Mouse (Mus musculus) G1E (cell line): Measurements from ENCODE around the gene Abhd17a. TPM values are rescaled to one million over a fixed set of nuclear protein-coding genes. Genes with fewer than 3 reads are reported as not detected.

Experiments
- ATAC-seq: 2 replicates; pipeline ENCODE4 v1.8.0; 2016; ENCODE audit warnings: mild to moderate bottlenecking; ENCODE audit not compliant: insufficient number of reproducible peaks, poor library complexity, low FRiP score, severe bottlenecking; ENCODE audit errors: extremely low read depth
- DNase-seq: peaks from one replicate; pipeline ENCODE4 v3.0.0; 2012; ENCODE audit warnings: low spot score
- H3K27me3 ChIP-seq: 2 replicates; pipeline ENCODE4 v1.6.1; 2012; ENCODE audit warnings: mild to moderate bottlenecking, low read length, inconsistent platforms; ENCODE audit not compliant: insufficient read depth
- H3K36me3 ChIP-seq: replicated peaks from 2 replicates; pipeline ENCODE3; 2012; ENCODE audit warnings: mild to moderate bottlenecking, inconsistent platforms
- H3K4me1 ChIP-seq: 2 replicates; pipeline ENCODE4 v1.6.1; 2012; ENCODE audit warnings: low read depth, low read length, inconsistent platforms, mixed read lengths; ENCODE audit not compliant: insufficient read depth
- H3K4me3 ChIP-seq: 2 replicates; pipeline ENCODE4 v1.5.1; 2012; ENCODE audit warnings: low read depth, mild to moderate bottlenecking, inconsistent platforms, low read length, moderate library complexity, mixed read lengths
- H3K9me3 ChIP-seq: replicated peaks from 2 replicates; pipeline ENCODE4 v1.6.1; 2012; ENCODE audit warnings: inconsistent platforms
- CTCF ChIP-seq: IDR thresholded peaks from 2 replicates; pipeline ENCODE4 v1.5.1; 2012; ENCODE audit warnings: low read depth, low read length, inconsistent platforms, mixed read lengths
- GATA1 ChIP-seq: IDR thresholded peaks from 2 replicates; pipeline ENCODE4 v1.6.1; 2012; ENCODE audit warnings: borderline replicate concordance, low read length, inconsistent platforms, mixed read lengths
- GATA2 ChIP-seq: IDR thresholded peaks from 2 replicates; pipeline ENCODE4 v1.6.1; 2012; ENCODE audit warnings: low read depth, low read length, inconsistent platforms, borderline replicate concordance
- POLR2AphosphoS5 ChIP-seq: IDR thresholded peaks from 2 replicates; pipeline ENCODE4 v1.6.1; 2012; ENCODE audit warnings: low read depth, low read length, inconsistent platforms; ENCODE audit not compliant: insufficient replicate concordance
- TAL1 ChIP-seq: conservative IDR thresholded peaks from 2 replicates; pipeline ENCODE4 v1.6.1; 2012; ENCODE audit warnings: low read depth, low read length, inconsistent platforms, mixed read lengths
- polyA plus RNA-seq: library from polyadenylated mRNA; stranded (reverse); fragments of >175 nt; gene quantifications from 2 replicates; pipeline ENCODE4 v1.2.3, GENCODE M21; 2012
- total RNA-seq, 2 experiments: library from RNA; stranded (forward) in 1 of 2; stranded (reverse) in 1 of 2; fragments of 200-1000 nt in 1 of 2; fragments of >200 nt in 1 of 2; fragmentation: Nextera tagmentation in 1 of 2; gene quantifications; 2 replicates each; pipeline ENCODE4 v1.2.3; 2014 to 2017

Abhd17a gene
- total and polyA plus RNA-seq, 3 experiments, result 12.4 to 574 (median 37.8) TPM

- Histone ChIP-seq H3K9me3 (no peaks in the 10 kb centered on the region), H3K4me1 (peaks cover 53% of the 10 kb centered on the region), H3K36me3 (peaks cover 44% of the 10 kb centered on the region), H3K27me3 (peaks cover 28% of the 10 kb centered on the region), H3K4me3 (no peak overlapping the region)
- no peak for TF ChIP-seq TAL1
- no peak for TF ChIP-seq CTCF
- no peak for TF ChIP-seq POLR2AphosphoS5
- no peak for TF ChIP-seq GATA2
- TF ChIP-seq GATA1, result no peak
- ATAC-seq (no peak), DNase-seq (no peak)
Measured at GRCm38 (mm10) chr10:80539493-80539892, 50.6 kb downstream of the Abhd17a start.

GRCm38 (mm10) chr10:80538710-80539394 lies 51.3 kb downstream of the Abhd17a start, which contains the start of gene Atp8b3:
Gene Atp8b3 (minus strand): TSS chr10:80539124.
- peak; percentile 75 for DNase-seq
- Histone ChIP-seq H3K4me1 (peaks cover 59% of the 10 kb centered on the region), H3K9me3 (no peaks in the 10 kb centered on the region), H3K36me3 (peaks cover 38% of the 10 kb centered on the region), H3K4me3 (peak within 1 kb of the TSS; percentile 55; the same call in 1 of the 2 replicates), H3K27me3 (peaks cover 33% of the 10 kb centered on the region)
- TF ChIP-seq CTCF (no peak), GATA1 (no peak), GATA2 (no peak), TAL1 (no peak), POLR2AphosphoS5 (no peak)
- ATAC-seq, result peak; percentile 86

GRCm38 (mm10) chr10:80538180-80538579 lies 52.0 kb downstream of the Abhd17a start:
- no peak overlapping the region for H3K4me3 ChIP-seq

GRCm38 (mm10) chr10:80535711-80536110 lies 54.4 kb downstream of the Abhd17a start:
- peaks cover 7% of the 10 kb centered on the region for H3K36me3 ChIP-seq
- peaks cover 61% of the 10 kb centered on the region for H3K27me3 ChIP-seq
- DNase-seq, result no peak
- no peak for ATAC-seq
- peak overlapping the region; percentile 69 for H3K4me3 ChIP-seq
- H3K9me3 ChIP-seq, result no peaks in the 10 kb centered on the region
- H3K4me1 ChIP-seq, result peaks cover 62% of the 10 kb centered on the region
- TF ChIP-seq GATA2 (no peak), POLR2AphosphoS5 (no peak), TAL1 (no peak)

More at GRCm38 (mm10) chr10:80538180-80538579, 52.0 kb downstream of the Abhd17a start:
- DNase-seq (no peak), ATAC-seq (no peak)
- no peak for TF ChIP-seq GATA2
- no peak for TF ChIP-seq CTCF
- TF ChIP-seq TAL1, result no peak
- TF ChIP-seq POLR2AphosphoS5, result no peak
- no peak for TF ChIP-seq GATA1
- Histone ChIP-seq H3K9me3 (no peaks in the 10 kb centered on the region), H3K27me3 (peaks cover 39% of the 10 kb centered on the region), H3K4me1 (peaks cover 63% of the 10 kb centered on the region), H3K36me3 (peaks cover 31% of the 10 kb centered on the region)

- peaks cover under 1% of the 10 kb centered on the region for H3K36me3 ChIP-seq
- peaks cover 62% of the 10 kb centered on the region for H3K27me3 ChIP-seq
- no peak for TF ChIP-seq TAL1
- TF ChIP-seq POLR2AphosphoS5, result no peak
- no peak for TF ChIP-seq GATA1
- TF ChIP-seq CTCF, result no peak
- TF ChIP-seq GATA2, result no peak
- no peaks in the 10 kb centered on the region for H3K9me3 ChIP-seq
- peaks cover 59% of the 10 kb centered on the region for H3K4me1 ChIP-seq
- no peak for ATAC-seq
- DNase-seq, result peak; percentile 71
- H3K4me3 ChIP-seq, result peak overlapping the region; percentile 69
Measured at GRCm38 (mm10) chr10:80535071-80535470, 55.1 kb downstream of the Abhd17a start.

- ATAC-seq, result no peak
- TF ChIP-seq GATA2, result no peak
- no peak for TF ChIP-seq CTCF
- no peak for TF ChIP-seq POLR2AphosphoS5
- TF ChIP-seq TAL1, result no peak
- TF ChIP-seq GATA1, result no peak
- Histone ChIP-seq H3K36me3 (no peaks in the 10 kb centered on the region), H3K27me3 (peaks cover 72% of the 10 kb centered on the region), H3K4me1 (peaks cover 46% of the 10 kb centered on the region), H3K4me3 (no peak overlapping the region), H3K9me3 (no peaks in the 10 kb centered on the region)
- DNase-seq, result no peak
Measured at GRCm38 (mm10) chr10:80533704-80534103, 56.4 kb downstream of the Abhd17a start.

Other genes with a start within 250 kb of the Abhd17a start
Only the 20 nearest of the 25 such genes appear.
- 7.7 and 11.4 TPM in 2 replicates for gene Mex3d, start 202.7 kb downstream of the Abhd17a start, total RNA-seq (2014; fragmentation: Nextera tagmentation)
- 8.7 and 10.9 TPM in 2 replicates for gene Mex3d, start 202.7 kb downstream of the Abhd17a start, total RNA-seq (2017)
- 35.3 and 41.9 TPM in 2 replicates for gene Mex3d, start 202.7 kb downstream of the Abhd17a start, polyA plus RNA-seq
- 37.3 and 41.7 TPM in 2 replicates for gene Mbd3, start 190.8 kb downstream of the Abhd17a start, total RNA-seq (2014; fragmentation: Nextera tagmentation)
- gene Mbd3, start 190.8 kb downstream of the Abhd17a start, total RNA-seq (2017), result 36.0 and 42.0 TPM in 2 replicates
- gene Mbd3, start 190.8 kb downstream of the Abhd17a start, polyA plus RNA-seq, result 244 and 272 TPM in 2 replicates
- 57.3 and 71.6 TPM in 2 replicates for gene Uqcr11, start 183.5 kb downstream of the Abhd17a start, total RNA-seq (2014; fragmentation: Nextera tagmentation)
- 376 and 446 TPM in 2 replicates for gene Uqcr11, start 183.5 kb downstream of the Abhd17a start, total RNA-seq (2017)
- gene Uqcr11, start 183.5 kb downstream of the Abhd17a start, polyA plus RNA-seq, result 1,650 and 1,908 TPM in 2 replicates
- 152 and 175 TPM in 2 replicates for gene Tcf3, start 156.7 kb downstream of the Abhd17a start, total RNA-seq (2014; fragmentation: Nextera tagmentation)
- 70.0 and 84.0 TPM in 2 replicates for gene Tcf3, start 156.7 kb downstream of the Abhd17a start, total RNA-seq (2017)
- gene Tcf3, start 156.7 kb downstream of the Abhd17a start, polyA plus RNA-seq, result 1,090 and 1,330 TPM in 2 replicates
- not detected in 2 replicates for gene Onecut3, start 95.5 kb downstream of the Abhd17a start, total RNA-seq (2014; fragmentation: Nextera tagmentation)
- 0.06 and 0.11 TPM in 2 replicates for gene Onecut3, start 95.5 kb downstream of the Abhd17a start, total RNA-seq (2017)
- gene Onecut3, start 95.5 kb downstream of the Abhd17a start, polyA plus RNA-seq, result not detected in 2 replicates
- gene Atp8b3, start 51.2 kb downstream of the Abhd17a start, total RNA-seq (2014; fragmentation: Nextera tagmentation), result not detected in 2 replicates
- gene Atp8b3, start 51.2 kb downstream of the Abhd17a start, total RNA-seq (2017), result 0.05 and 0.06 TPM in 2 replicates
- gene Atp8b3, start 51.2 kb downstream of the Abhd17a start, polyA plus RNA-seq, result 0.02 TPM in 1 of 2 replicates, not detected in the other
- 62.1 and 68.3 TPM in 2 replicates for gene Rexo1, start 28.8 kb downstream of the Abhd17a start, total RNA-seq (2014; fragmentation: Nextera tagmentation)
- gene Rexo1, start 28.8 kb downstream of the Abhd17a start, total RNA-seq (2017), result 10.9 and 14.3 TPM in 2 replicates
- 148 and 173 TPM in 2 replicates for gene Rexo1, start 28.8 kb downstream of the Abhd17a start, polyA plus RNA-seq
- 10.8 and 14.0 TPM in 2 replicates for gene Klf16, start 13.0 kb downstream of the Abhd17a start, total RNA-seq (2014; fragmentation: Nextera tagmentation)
- 6.1 and 8.1 TPM in 2 replicates for gene Klf16, start 13.0 kb downstream of the Abhd17a start, total RNA-seq (2017)
- gene Klf16, start 13.0 kb downstream of the Abhd17a start, polyA plus RNA-seq, result 105 and 141 TPM in 2 replicates
- 37.5 and 39.4 TPM in 2 replicates for gene Scamp4, start 12.5 kb upstream of the Abhd17a start, total RNA-seq (2014; fragmentation: Nextera tagmentation)
- gene Scamp4, start 12.5 kb upstream of the Abhd17a start, total RNA-seq (2017), result 12.7 and 12.9 TPM in 2 replicates
- gene Scamp4, start 12.5 kb upstream of the Abhd17a start, polyA plus RNA-seq, result 72.8 and 87.0 TPM in 2 replicates
- gene Adat3, start 12.5 kb upstream of the Abhd17a start, total RNA-seq (2014; fragmentation: Nextera tagmentation), result not detected in 2 replicates
- gene Adat3, start 12.5 kb upstream of the Abhd17a start, total RNA-seq (2017), result 1.2 and 1.6 TPM in 2 replicates
- 19.4 and 23.5 TPM in 2 replicates for gene Adat3, start 12.5 kb upstream of the Abhd17a start, polyA plus RNA-seq
- 1.1 and 2.2 TPM in 2 replicates for gene Gm49322, start 15.7 kb upstream of the Abhd17a start, total RNA-seq (2014; fragmentation: Nextera tagmentation)
- 0.82 and 1.2 TPM in 2 replicates for gene Gm49322, start 15.7 kb upstream of the Abhd17a start, total RNA-seq (2017)
- gene Gm49322, start 15.7 kb upstream of the Abhd17a start, polyA plus RNA-seq, result 2.4 and 2.8 TPM in 2 replicates
- gene Csnk1g2, start 32.5 kb upstream of the Abhd17a start, total RNA-seq (2014; fragmentation: Nextera tagmentation), result 91.3 and 110 TPM in 2 replicates
- 189 and 193 TPM in 2 replicates for gene Csnk1g2, start 32.5 kb upstream of the Abhd17a start, total RNA-seq (2017)
- gene Csnk1g2, start 32.5 kb upstream of the Abhd17a start, polyA plus RNA-seq, result 470 and 513 TPM in 2 replicates
- gene Btbd2, start 66.7 kb upstream of the Abhd17a start, total RNA-seq (2014; fragmentation: Nextera tagmentation), result 11.1 and 19.7 TPM in 2 replicates
- gene Btbd2, start 66.7 kb upstream of the Abhd17a start, total RNA-seq (2017), result 17.9 and 19.2 TPM in 2 replicates
- 96.3 and 102 TPM in 2 replicates for gene Btbd2, start 66.7 kb upstream of the Abhd17a start, polyA plus RNA-seq
- gene Mknk2, start 87.8 kb upstream of the Abhd17a start, total RNA-seq (2014; fragmentation: Nextera tagmentation), result 127 and 140 TPM in 2 replicates
- gene Mknk2, start 87.8 kb upstream of the Abhd17a start, total RNA-seq (2017), result 70.4 and 72.2 TPM in 2 replicates
- gene Mknk2, start 87.8 kb upstream of the Abhd17a start, polyA plus RNA-seq, result 455 and 521 TPM in 2 replicates
- 44.4 and 52.8 TPM in 2 replicates for gene Mob3a, start 111.6 kb upstream of the Abhd17a start, total RNA-seq (2014; fragmentation: Nextera tagmentation)
- gene Mob3a, start 111.6 kb upstream of the Abhd17a start, total RNA-seq (2017), result 53.8 and 61.8 TPM in 2 replicates
- gene Mob3a, start 111.6 kb upstream of the Abhd17a start, polyA plus RNA-seq, result 45.8 and 54.2 TPM in 2 replicates
- 2.3 and 7.4 TPM in 2 replicates for gene Izumo4, start 111.8 kb upstream of the Abhd17a start, total RNA-seq (2014; fragmentation: Nextera tagmentation)
- gene Izumo4, start 111.8 kb upstream of the Abhd17a start, total RNA-seq (2017), result 5.9 and 10.3 TPM in 2 replicates
- gene Izumo4, start 111.8 kb upstream of the Abhd17a start, polyA plus RNA-seq, result 7.5 and 8.2 TPM in 2 replicates
- 121 and 133 TPM in 2 replicates for gene Ap3d1, start 151.9 kb upstream of the Abhd17a start, total RNA-seq (2014; fragmentation: Nextera tagmentation)
- 72.3 and 88.3 TPM in 2 replicates for gene Ap3d1, start 151.9 kb upstream of the Abhd17a start, total RNA-seq (2017)
- 37.4 and 39.4 TPM in 2 replicates for gene Ap3d1, start 151.9 kb upstream of the Abhd17a start, polyA plus RNA-seq
- 95.3 and 105 TPM in 2 replicates for gene Dot1l, start 164.9 kb upstream of the Abhd17a start, total RNA-seq (2014; fragmentation: Nextera tagmentation)
- 8.7 and 9.0 TPM in 2 replicates for gene Dot1l, start 164.9 kb upstream of the Abhd17a start, total RNA-seq (2017)
- gene Dot1l, start 164.9 kb upstream of the Abhd17a start, polyA plus RNA-seq, result 118 and 121 TPM in 2 replicates
- 142 and 172 TPM in 2 replicates for gene Sf3a2, start 207.9 kb upstream of the Abhd17a start, total RNA-seq (2014; fragmentation: Nextera tagmentation)
- gene Sf3a2, start 207.9 kb upstream of the Abhd17a start, total RNA-seq (2017), result 8.7 and 9.9 TPM in 2 replicates
- 652 and 920 TPM in 2 replicates for gene Sf3a2, start 207.9 kb upstream of the Abhd17a start, polyA plus RNA-seq
- gene Plekhj1, start 208.3 kb upstream of the Abhd17a start, total RNA-seq (2014; fragmentation: Nextera tagmentation), result 122 and 192 TPM in 2 replicates
- gene Plekhj1, start 208.3 kb upstream of the Abhd17a start, total RNA-seq (2017), result 58.1 and 68.0 TPM in 2 replicates
- 285 and 325 TPM in 2 replicates for gene Plekhj1, start 208.3 kb upstream of the Abhd17a start, polyA plus RNA-seq